Mouse (Mus musculus) liver, postnatal 0 days (tissue): ENCODE measurements around the gene Epb42.

ENCODE experiments used
- CTCF ChIP-seq: sonication (generic); IDR thresholded peaks from 2 replicates; pipeline ENCODE4 v1.5.1; 2016; ENCODE audit warnings: antibody characterized with exemption, low read depth
- EP300 ChIP-seq: IDR thresholded peaks from 2 replicates; pipeline ENCODE4 v1.6.1; 2016; ENCODE audit warnings: antibody characterized with exemption, low read depth, mild to moderate bottlenecking

GRCm38 (mm10) chr2:120998863-120999262, 38.0 kb downstream of the Epb42 start:
- TF ChIP-seq CTCF (no peak), EP300 (0 out of 2 replicates have a peak, but pooled peaks have one; percentile 45)
